Mouse (Mus musculus) liver, embryonic 12.5 days (tissue): Measurements from ENCODE around the gene Ereg. TPM values are rescaled to one million over a fixed set of nuclear protein-coding genes. Genes with fewer than 3 reads are reported as not detected.

ENCODE experiments used
- ATAC-seq: fragments of 200-750 bp; cut with Nextera tagmentation; 2 replicates; pipeline ENCODE4 v1.8.0; 2017; ENCODE audit warnings: moderate number of reproducible peaks, mild to moderate bottlenecking, moderate library complexity
- H3K27ac ChIP-seq: fragments of 300-500 bp; sonication (generic); 2 replicates; pipeline ENCODE4 v1.5.1; 2016; ENCODE audit warnings: mild to moderate bottlenecking
- H3K27me3 ChIP-seq: fragments of 300-500 bp; sonication (generic); replicated peaks from 2 replicates; pipeline ENCODE4 v1.6.1; 2016; ENCODE audit warnings: mild to moderate bottlenecking, moderate library complexity
- H3K36me3 ChIP-seq: fragments of 300-500 bp; sonication (generic); 2 replicates; pipeline ENCODE4 v1.6.1; 2016; ENCODE audit warnings: mild to moderate bottlenecking, moderate library complexity
- H3K4me1 ChIP-seq: fragments of 300-500 bp; sonication (generic); 2 replicates; pipeline ENCODE4 v1.6.1; 2016
- H3K4me2 ChIP-seq: fragments of 300-500 bp; sonication (generic); 2 replicates; pipeline ENCODE4 v1.6.1; 2016; ENCODE audit warnings: mild to moderate bottlenecking, moderate library complexity
- H3K4me3 ChIP-seq: fragments of 300-500 bp; sonication (generic); 2 replicates; pipeline ENCODE4 v1.5.1; 2016; ENCODE audit warnings: mild to moderate bottlenecking, moderate library complexity
- H3K9ac ChIP-seq: fragments of 300-500 bp; sonication (generic); 2 replicates; pipeline ENCODE4 v1.6.1; 2016; ENCODE audit warnings: mild to moderate bottlenecking, moderate library complexity
- H3K9me3 ChIP-seq: fragments of 300-500 bp; sonication (generic); replicated peaks from 2 replicates; pipeline ENCODE4 v1.6.1; 2016; ENCODE audit warnings: mild to moderate bottlenecking, moderate library complexity
- WGBS: fragments of 180-500 bp; shearing (Covaris S2); methylation state at CpG from one replicate; pipeline ENCODE4 v1.1.7; 2016; ENCODE audit not compliant: insufficient replicate concordance; 5-methylcytosine and 5-hydroxymethylcytosine counted together
- polyA plus RNA-seq: library from polyadenylated mRNA; unstranded; fragments of >200 nt; fragmentation: Nextera tagmentation; extraction: Ambion mirVana; gene quantifications from 2 replicates; pipeline ENCODE4 v1.2.1, GENCODE M21; 2016

The Ereg gene
- 0.08 and 0.14 TPM in 2 replicates for polyA plus RNA-seq

DNA sequence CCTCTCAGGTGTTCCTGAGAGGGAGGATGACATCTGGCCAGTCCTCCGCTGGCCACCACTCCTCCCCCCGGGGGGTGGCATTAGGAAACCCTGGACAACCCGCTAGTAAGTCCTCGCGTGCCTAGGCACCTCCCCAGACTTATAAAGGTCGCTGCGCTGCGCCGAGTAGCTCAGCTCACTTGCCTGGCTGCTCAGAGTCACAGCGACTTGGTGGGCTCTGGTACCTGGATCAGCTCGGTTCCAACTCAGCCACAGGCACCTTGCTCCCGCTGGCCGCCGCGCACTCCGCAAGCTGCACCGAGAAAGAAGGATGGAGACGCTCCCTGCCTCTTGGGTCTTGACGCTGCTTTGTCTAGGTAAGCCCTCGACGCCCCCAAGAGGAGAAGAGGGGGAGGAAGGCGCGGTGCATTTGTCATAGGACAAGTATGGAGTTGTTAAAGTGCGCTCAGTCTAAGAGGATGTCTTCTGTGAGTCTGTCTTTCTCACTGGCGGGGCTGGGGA lies at the start of gene Ereg:
Gene Ereg (plus strand): TSS at position 173 of the 501 bp plus-strand sequence.
- H3K36me3 ChIP-seq = no peaks in the 10 kb centered on the region
- peak within 1 kb of the TSS; percentile 32 for H3K4me3 ChIP-seq
- no peaks in the 10 kb centered on the region for H3K4me1 ChIP-seq
- H3K27ac ChIP-seq = no peak within 1 kb of the TSS
- ATAC-seq = no peak
- no peak within 1 kb of the TSS for H3K9ac ChIP-seq
- peaks cover 23% of the 10 kb centered on the region for H3K27me3 ChIP-seq
- 3% methylated on average over 25 of the region's 25 CpGs for WGBS
- no peaks in the 10 kb centered on the region for H3K9me3 ChIP-seq
- peak within 1 kb of the TSS; percentile 47 for H3K4me2 ChIP-seq

DNA sequence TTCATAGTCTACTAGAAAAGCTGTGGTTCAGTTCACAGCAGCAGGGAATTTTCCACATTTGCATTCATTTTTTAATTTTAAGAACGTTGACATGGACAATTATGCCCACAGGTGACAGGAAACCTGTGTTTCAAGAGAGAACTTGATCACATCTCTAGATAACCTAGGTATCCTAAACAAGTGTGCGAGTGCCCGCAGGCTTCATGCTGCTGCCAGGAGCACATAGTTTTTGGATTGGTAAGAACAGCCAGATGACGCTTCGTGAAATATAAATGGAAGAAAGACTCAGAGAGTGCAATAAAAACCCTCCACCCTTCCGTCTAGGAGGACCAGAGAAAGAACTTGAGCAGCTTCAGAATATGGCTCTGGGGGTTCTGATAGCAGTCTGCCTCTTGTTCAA lies 47.3 kb upstream of the Ereg start, which contains the start of gene Epgn:
Gene Epgn (plus strand): TSS at position 301 of the 400 bp plus-strand sequence.
- Histone ChIP-seq H3K4me1 (no peaks in the 10 kb centered on the region), H3K27me3 (no peaks in the 10 kb centered on the region), H3K9ac (no peak within 1 kb of the TSS), H3K36me3 (no peaks in the 10 kb centered on the region), H3K4me2 (no peak within 1 kb of the TSS), H3K4me3 (no peak within 1 kb of the TSS), H3K9me3 (no peaks in the 10 kb centered on the region), H3K27ac (no peak within 1 kb of the TSS)
- ATAC-seq = no peak
- 73% methylated on average over 6 of the region's 6 CpGs for WGBS

DNA sequence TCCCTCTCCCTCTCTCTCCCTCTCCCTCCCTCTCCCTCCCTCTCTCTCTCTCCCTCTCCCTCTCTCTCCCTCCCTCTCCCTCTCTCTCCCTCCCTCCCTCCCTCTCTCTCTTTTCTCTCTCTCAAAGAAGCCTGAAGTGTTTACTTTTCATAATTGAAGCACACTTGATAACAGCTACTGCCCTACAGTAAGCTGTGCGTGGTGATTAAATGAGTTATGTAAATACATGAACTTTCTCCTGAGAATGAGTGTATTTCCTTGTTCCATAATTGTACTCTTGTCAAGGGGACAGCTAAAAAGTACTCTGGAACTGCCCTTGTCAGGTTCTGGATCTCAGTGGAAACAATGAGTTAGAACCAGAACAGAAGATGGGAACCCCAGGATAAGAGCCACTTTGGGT lies 46.6 kb upstream of the Ereg start:
- no peak for ATAC-seq
- Histone ChIP-seq H3K4me3 (no peak overlapping the region), H3K4me2 (no peak overlapping the region), H3K36me3 (no peaks in the 10 kb centered on the region), H3K4me1 (no peaks in the 10 kb centered on the region), H3K27ac (no peak overlapping the region), H3K9me3 (no peaks in the 10 kb centered on the region), H3K9ac (no peak overlapping the region), H3K27me3 (no peaks in the 10 kb centered on the region)
- 61% methylated on average over 1 of the region's 1 CpGs for WGBS

DNA sequence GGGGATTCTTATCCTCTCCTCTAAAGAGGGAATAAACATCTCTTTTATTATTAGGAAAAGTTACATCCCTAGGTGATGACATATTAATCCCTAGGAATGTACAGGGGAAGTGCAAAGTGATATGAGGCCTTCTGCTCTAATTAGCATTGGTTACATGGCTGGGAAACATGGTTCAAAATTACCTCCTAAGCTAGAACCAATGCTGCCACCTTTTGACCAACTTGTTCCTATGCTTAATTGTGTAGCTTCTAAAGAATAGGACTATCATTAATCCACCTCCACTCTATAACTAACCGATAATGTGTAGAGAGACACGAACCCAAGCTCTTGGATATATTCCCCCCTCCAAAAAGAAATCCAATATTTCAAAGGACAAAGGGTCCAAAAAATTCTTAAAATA lies 43.8 kb upstream of the Ereg start:
- Histone ChIP-seq H3K27me3 (no peaks in the 10 kb centered on the region), H3K4me1 (no peaks in the 10 kb centered on the region), H3K9ac (no peak overlapping the region), H3K4me3 (no peak overlapping the region), H3K9me3 (no peaks in the 10 kb centered on the region), H3K27ac (no peak overlapping the region), H3K4me2 (no peak overlapping the region), H3K36me3 (no peaks in the 10 kb centered on the region)
- ATAC-seq = no peak
- WGBS = 70% methylated on average over 2 of the region's 2 CpGs

DNA sequence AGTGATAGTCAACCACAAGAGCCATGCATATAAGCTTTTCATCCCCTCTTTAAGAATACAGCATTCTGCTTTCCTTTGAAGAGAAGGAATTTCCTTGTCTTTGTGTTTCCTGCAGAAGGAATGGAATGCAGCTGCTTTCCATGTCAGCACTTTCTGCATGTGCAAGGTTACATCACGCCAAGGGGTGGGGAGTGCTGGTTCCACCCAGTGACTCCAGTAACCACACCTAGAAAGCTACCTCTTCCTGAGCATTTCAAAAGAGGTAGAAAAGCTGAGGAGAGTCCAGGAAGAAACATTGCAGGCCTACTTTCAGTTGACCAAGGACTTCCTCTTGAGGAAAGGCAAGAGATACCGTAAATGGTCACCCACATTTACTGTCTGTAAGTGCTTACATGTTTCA lies 39.1 kb upstream of the Ereg start:
- Histone ChIP-seq H3K9ac (no peak overlapping the region), H3K4me1 (no peaks in the 10 kb centered on the region), H3K27me3 (no peaks in the 10 kb centered on the region), H3K27ac (no peak overlapping the region), H3K4me3 (no peak overlapping the region), H3K9me3 (no peaks in the 10 kb centered on the region), H3K36me3 (no peaks in the 10 kb centered on the region), H3K4me2 (no peak overlapping the region)
- WGBS = 53% methylated on average over 2 of the region's 2 CpGs
- no peak for ATAC-seq

DNA sequence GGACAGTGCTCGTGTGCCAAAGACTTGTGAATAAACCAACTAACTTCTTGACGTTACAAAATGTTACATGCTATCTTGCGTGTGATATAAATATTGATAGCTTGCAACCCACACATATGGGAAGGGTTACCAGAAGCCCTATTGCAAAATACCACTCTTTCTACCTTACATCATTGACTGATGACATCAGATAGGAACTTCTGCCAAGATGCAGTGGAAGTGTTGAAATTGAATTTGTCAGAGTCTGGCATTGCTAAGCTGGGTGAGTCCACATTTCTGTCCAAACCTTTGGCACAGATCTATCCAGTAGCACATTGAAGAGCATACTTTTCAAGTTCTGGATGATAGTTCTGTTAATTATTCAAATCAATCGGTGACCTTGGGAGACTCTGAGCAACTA lies 37.8 kb upstream of the Ereg start:
- Histone ChIP-seq H3K9me3 (no peaks in the 10 kb centered on the region), H3K27ac (no peak overlapping the region), H3K27me3 (no peaks in the 10 kb centered on the region), H3K4me1 (no peaks in the 10 kb centered on the region), H3K36me3 (no peaks in the 10 kb centered on the region), H3K4me2 (no peak overlapping the region), H3K9ac (no peak overlapping the region), H3K4me3 (no peak overlapping the region)
- WGBS = 68% methylated on average over 4 of the region's 4 CpGs
- no peak for ATAC-seq

DNA sequence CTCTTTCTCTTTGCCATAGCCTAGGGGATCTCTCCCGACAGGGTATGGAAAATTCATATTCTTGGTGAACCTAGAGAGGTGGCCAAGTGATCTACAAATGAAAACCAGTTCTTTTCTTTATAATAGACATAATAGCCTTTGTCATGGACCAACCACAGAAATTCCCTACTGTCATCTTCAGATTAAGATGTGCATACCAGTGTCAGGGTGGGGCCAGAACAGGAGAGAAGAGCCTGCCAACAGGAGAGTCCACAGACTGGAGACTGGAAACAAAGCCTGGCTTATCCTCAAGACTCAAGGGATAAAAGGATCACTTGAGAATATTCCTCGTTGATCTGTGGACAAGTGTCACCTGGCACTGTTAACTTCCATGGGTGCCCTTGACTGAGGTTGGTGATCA lies 36.7 kb upstream of the Ereg start:
- Histone ChIP-seq H3K36me3 (no peaks in the 10 kb centered on the region), H3K4me1 (no peaks in the 10 kb centered on the region), H3K27ac (no peak overlapping the region), H3K9ac (no peak overlapping the region), H3K4me2 (no peak overlapping the region), H3K27me3 (no peaks in the 10 kb centered on the region), H3K4me3 (no peak overlapping the region), H3K9me3 (no peaks in the 10 kb centered on the region)
- 53% methylated on average over 2 of the region's 2 CpGs for WGBS
- ATAC-seq = no peak

DNA sequence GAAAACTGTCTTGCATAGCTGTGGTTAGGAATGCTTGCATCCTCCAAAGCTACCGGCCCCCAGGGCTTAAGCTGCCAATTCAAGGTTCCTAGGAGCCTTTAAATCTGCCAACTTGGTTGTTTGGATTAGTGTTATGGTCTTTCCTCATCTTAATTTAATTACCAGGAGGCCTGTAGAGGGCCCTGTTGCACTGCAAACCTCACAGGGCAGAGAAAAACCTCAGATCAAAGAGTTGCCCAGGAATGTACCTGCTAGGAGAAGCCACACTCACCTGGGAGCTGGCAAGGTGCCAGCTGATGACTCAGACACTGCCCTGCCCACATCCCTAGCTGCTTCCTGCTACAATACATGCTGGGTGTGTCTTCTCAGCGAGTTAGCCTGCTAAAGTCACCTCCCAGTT lies 35.9 kb upstream of the Ereg start:
- no peak overlapping the region for H3K4me2 ChIP-seq
- no peak for ATAC-seq
- no peaks in the 10 kb centered on the region for H3K36me3 ChIP-seq
- WGBS = 19% methylated on average over 2 of the region's 2 CpGs
- no peak overlapping the region for H3K4me3 ChIP-seq
- no peaks in the 10 kb centered on the region for H3K4me1 ChIP-seq
- H3K9ac ChIP-seq = no peak overlapping the region
- no peak overlapping the region for H3K27ac ChIP-seq
- no peaks in the 10 kb centered on the region for H3K27me3 ChIP-seq
- no peaks in the 10 kb centered on the region for H3K9me3 ChIP-seq

DNA sequence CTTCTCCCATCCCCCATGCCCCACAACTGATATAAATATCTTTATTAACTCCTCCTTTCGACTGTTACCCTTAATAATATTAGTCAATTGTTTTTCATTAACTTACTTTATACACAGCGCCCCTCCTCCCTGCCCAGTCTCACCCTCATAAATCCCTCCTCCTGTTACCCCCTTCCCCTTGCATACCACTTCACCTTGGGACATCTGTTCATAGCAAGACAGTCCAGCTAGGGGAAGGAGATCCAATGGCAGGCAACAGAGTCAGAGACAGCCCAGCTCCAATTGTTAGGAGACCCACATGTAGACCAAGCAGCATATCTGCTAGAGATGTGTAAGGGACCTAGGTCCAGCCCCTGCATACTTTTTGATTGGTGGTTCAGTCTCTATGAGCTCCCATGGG lies 35.5 kb upstream of the Ereg start:
- Histone ChIP-seq H3K4me2 (no peak overlapping the region), H3K4me1 (no peaks in the 10 kb centered on the region), H3K4me3 (no peak overlapping the region), H3K9me3 (no peaks in the 10 kb centered on the region), H3K36me3 (no peaks in the 10 kb centered on the region), H3K27me3 (no peaks in the 10 kb centered on the region), H3K9ac (no peak overlapping the region), H3K27ac (no peak overlapping the region)
- no peak for ATAC-seq
- 69% methylated on average over 2 of the region's 2 CpGs for WGBS

DNA sequence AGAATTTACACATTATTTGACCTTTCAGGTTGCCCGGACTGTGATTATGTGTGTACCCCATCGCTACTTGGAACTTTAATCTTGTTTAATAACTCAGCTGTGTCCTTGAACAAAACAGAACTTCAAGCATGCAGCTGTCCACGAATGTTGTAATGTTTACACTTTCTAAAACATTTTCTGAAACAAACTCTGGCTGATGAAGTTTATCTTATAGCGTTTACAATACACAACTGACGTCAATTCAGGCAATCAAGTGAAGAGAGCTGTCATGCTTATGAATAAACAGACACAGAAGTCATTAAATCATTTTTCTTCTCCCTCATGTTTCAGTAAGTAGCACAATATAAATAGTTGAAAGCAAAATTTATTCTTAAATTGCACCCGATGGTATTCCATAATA lies 26.4 kb upstream of the Ereg start:
- Histone ChIP-seq H3K4me3 (no peak overlapping the region), H3K9me3 (no peaks in the 10 kb centered on the region), H3K27me3 (no peaks in the 10 kb centered on the region), H3K36me3 (no peaks in the 10 kb centered on the region), H3K27ac (no peak overlapping the region), H3K4me1 (no peaks in the 10 kb centered on the region), H3K9ac (no peak overlapping the region), H3K4me2 (no peak overlapping the region)
- WGBS = 61% methylated on average over 6 of the region's 6 CpGs
- no peak for ATAC-seq

DNA sequence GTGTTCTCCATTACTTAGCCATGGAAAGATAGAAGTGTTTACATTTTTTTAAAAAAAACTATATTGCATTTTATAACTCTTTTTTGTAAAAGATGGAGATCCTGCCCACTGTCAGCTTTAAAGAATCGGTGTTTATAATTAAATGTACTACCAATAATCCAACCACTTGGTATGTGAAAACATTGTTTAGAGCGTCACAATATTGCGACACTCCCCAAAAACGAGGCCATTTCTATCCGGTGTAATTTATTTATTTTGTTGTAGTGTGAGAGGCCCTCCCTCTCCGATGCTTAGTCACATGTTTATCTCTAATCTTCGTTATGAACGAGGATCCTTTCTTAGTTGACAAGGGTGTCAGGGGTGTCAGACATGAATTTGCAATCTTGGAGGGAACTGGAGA lies 26.0 kb upstream of the Ereg start:
- no peaks in the 10 kb centered on the region for H3K27me3 ChIP-seq
- H3K36me3 ChIP-seq = no peaks in the 10 kb centered on the region
- no peak overlapping the region for H3K4me2 ChIP-seq
- no peak overlapping the region for H3K4me3 ChIP-seq
- 68% methylated on average over 8 of the region's 8 CpGs for WGBS
- no peak overlapping the region for H3K27ac ChIP-seq
- H3K9ac ChIP-seq = no peak overlapping the region
- no peaks in the 10 kb centered on the region for H3K9me3 ChIP-seq
- no peak for ATAC-seq
- H3K4me1 ChIP-seq = no peaks in the 10 kb centered on the region

DNA sequence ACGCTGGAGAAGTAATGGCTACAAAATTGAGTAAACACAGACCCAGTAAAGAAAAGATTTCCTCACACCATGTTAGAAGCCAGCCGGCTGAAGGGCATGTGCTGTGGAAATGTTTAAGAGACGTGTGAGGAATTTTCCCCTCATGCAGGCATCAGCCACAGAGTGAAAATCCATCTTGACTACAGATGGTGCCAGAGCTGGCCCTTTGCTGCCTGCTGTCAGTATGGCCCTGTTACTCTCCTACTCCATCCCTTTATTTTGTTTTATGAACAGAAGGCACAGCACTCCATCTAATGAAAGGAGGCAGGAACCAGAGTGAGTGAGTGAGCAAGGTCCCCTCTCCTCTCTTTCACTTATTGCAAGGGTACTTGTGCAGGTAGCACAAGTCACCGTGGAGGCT lies 2.1 kb upstream of the Ereg start:
- Histone ChIP-seq H3K36me3 (no peaks in the 10 kb centered on the region), H3K4me2 (no peak overlapping the region), H3K27me3 (peaks cover 23% of the 10 kb centered on the region), H3K27ac (no peak overlapping the region), H3K4me1 (no peaks in the 10 kb centered on the region), H3K9ac (no peak overlapping the region), H3K9me3 (no peaks in the 10 kb centered on the region), H3K4me3 (no peak overlapping the region)
- 65% methylated on average over 4 of the region's 4 CpGs for WGBS
- no peak for ATAC-seq

DNA sequence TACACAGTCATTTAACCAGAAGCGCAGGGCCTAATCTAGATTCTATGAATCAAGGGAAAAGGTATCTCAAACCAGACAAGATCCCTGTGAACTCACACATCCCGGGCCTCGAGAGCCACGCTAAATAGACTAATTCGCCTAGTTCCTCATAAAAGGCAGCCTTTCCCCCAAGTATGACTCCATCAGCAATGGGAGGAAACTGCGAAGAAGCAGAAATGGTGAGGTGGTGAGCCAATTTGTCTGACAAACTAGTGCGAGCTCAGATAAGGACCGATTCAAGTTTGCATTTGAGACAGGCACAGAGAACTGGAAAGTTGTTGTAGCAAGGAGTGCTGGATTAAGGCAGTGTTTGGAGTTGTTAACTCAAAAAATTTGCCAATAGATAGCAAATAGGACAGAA lies 796 bp upstream of the Ereg start:
- no peak overlapping the region for H3K4me2 ChIP-seq
- WGBS = 37% methylated on average over 8 of the region's 8 CpGs
- H3K4me1 ChIP-seq = no peaks in the 10 kb centered on the region

More for the DNA sequence above, 796 bp upstream of the Ereg start:
- no peaks in the 10 kb centered on the region for H3K9me3 ChIP-seq
- H3K36me3 ChIP-seq = no peaks in the 10 kb centered on the region
- no peak overlapping the region for H3K27ac ChIP-seq
- no peak for ATAC-seq
- peaks cover 23% of the 10 kb centered on the region for H3K27me3 ChIP-seq
- H3K9ac ChIP-seq = no peak overlapping the region
- no peak overlapping the region; the same call in 1 of the 2 replicates for H3K4me3 ChIP-seq
